Mouse (Mus musculus): Measurements from ENCODE around the gene Olfr1412. TPM values are rescaled to one million over a fixed set of nuclear protein-coding genes. Genes with fewer than 3 reads are reported as not detected.

Gene Olfr1412
- not detected in 2 replicates for polyA plus RNA-seq (2014; fragmentation: Nextera tagmentation; extraction: Ambion mirVana)

DNA sequence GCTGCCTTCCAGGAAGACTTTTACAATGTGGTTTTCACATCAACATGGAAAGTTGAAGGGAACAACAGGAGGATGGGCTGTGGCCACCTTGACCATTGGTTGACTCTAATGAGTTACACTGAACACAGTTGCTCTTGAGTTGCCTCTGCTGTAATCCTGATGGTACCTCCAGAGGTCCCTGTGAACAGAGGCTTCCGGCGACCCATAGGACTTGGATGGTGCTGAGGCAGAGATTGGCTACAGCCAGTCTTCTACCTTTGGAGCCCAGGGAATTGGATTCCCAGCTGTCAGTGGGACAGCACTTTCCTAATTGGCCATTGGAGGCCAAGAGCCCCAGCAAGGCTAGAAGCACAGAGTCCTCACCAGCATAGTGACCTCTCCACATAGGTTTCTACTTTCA is at the start of gene Olfr1412:
Olfr1412 (plus strand) TSS at position 301 of the 400 bp plus-strand sequence.
- Histone ChIP-seq H3K9me3 (replicated peaks; ENCODE audit: control insufficient read depth, low read length) (no peaks in the 10 kb centered on the region), H3K9ac (ENCODE audit: low read depth, low read length) (no peak within 1 kb of the TSS), H3K27me3 (ENCODE audit: control insufficient read depth, insufficient read depth, low read length) (no peaks in the 10 kb centered on the region), H3K4me1 (ENCODE audit: control insufficient read depth, insufficient read depth, low read length) (no peaks in the 10 kb centered on the region), H3K4me2 (no peak within 1 kb of the TSS), H3K36me3 (ENCODE audit: control insufficient read depth, insufficient read depth, low read length) (no peaks in the 10 kb centered on the region), H3K4me3 (ENCODE audit: low read depth, low read length) (no peak within 1 kb of the TSS), H3K27ac (ENCODE audit: low read depth, low read length) (no peak within 1 kb of the TSS)
- no peak for ATAC-seq (replicated peaks; ENCODE audit: insufficient number of reproducible peaks, low FRiP score, low TSS enrichment)
- 72% methylated on average over 2 of the region's 2 CpGs for WGBS (ENCODE audit: insufficient replicate concordance)

GRCm38 (mm10) chr1:92536972-92537371 is 48.6 kb upstream of the Olfr1412 start:
- H3K9ac ChIP-seq (ENCODE audit: low read depth, low read length) = no peak overlapping the region
- H3K27ac ChIP-seq (ENCODE audit: low read depth, low read length) = no peak overlapping the region
- no peaks in the 10 kb centered on the region for H3K36me3 ChIP-seq (ENCODE audit: control insufficient read depth, insufficient read depth, low read length)
- H3K9me3 ChIP-seq (replicated peaks; ENCODE audit: control insufficient read depth, low read length) = no peaks in the 10 kb centered on the region
- WGBS (ENCODE audit: insufficient replicate concordance) = 48% methylated on average over 5 of the region's 5 CpGs
- no peak overlapping the region for H3K4me2 ChIP-seq
- ATAC-seq (replicated peaks; ENCODE audit: insufficient number of reproducible peaks, low FRiP score, low TSS enrichment) = no peak
- no peaks in the 10 kb centered on the region for H3K4me1 ChIP-seq (ENCODE audit: control insufficient read depth, insufficient read depth, low read length)
- H3K27me3 ChIP-seq (ENCODE audit: control insufficient read depth, insufficient read depth, low read length) = no peaks in the 10 kb centered on the region
- H3K4me3 ChIP-seq (ENCODE audit: low read depth, low read length) = no peak overlapping the region

DNA sequence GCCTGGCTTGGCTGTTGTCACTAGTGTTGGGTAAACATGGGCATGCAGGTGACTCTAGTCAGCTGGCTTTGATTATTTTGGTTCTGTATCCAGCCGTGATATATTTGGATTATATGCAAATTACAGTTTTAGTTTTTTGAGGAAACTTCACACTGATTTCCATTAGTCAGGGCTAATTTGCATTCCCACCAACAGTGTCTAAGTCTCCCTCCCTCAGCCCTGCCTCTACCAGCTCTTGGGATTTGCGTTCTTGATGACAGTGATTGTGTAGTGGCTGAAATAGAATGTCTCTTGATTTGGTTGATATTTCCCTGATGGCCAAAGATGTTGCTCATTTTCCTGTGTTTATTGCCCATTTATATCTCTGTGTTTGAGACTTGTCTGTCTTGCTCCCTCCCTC is 46.5 kb upstream of the Olfr1412 start:
- Histone ChIP-seq H3K9ac (ENCODE audit: low read depth, low read length) (no peak overlapping the region), H3K4me2 (no peak overlapping the region), H3K27ac (ENCODE audit: low read depth, low read length) (no peak overlapping the region), H3K27me3 (ENCODE audit: control insufficient read depth, insufficient read depth, low read length) (no peaks in the 10 kb centered on the region), H3K9me3 (replicated peaks; ENCODE audit: control insufficient read depth, low read length) (no peaks in the 10 kb centered on the region), H3K4me1 (ENCODE audit: control insufficient read depth, insufficient read depth, low read length) (no peaks in the 10 kb centered on the region), H3K36me3 (ENCODE audit: control insufficient read depth, insufficient read depth, low read length) (no peaks in the 10 kb centered on the region), H3K4me3 (ENCODE audit: low read depth, low read length) (no peak overlapping the region)
- ATAC-seq (replicated peaks; ENCODE audit: insufficient number of reproducible peaks, low FRiP score, low TSS enrichment) = no peak
- 40% methylated on average over 2 of the region's 2 CpGs for WGBS (ENCODE audit: insufficient replicate concordance)

DNA sequence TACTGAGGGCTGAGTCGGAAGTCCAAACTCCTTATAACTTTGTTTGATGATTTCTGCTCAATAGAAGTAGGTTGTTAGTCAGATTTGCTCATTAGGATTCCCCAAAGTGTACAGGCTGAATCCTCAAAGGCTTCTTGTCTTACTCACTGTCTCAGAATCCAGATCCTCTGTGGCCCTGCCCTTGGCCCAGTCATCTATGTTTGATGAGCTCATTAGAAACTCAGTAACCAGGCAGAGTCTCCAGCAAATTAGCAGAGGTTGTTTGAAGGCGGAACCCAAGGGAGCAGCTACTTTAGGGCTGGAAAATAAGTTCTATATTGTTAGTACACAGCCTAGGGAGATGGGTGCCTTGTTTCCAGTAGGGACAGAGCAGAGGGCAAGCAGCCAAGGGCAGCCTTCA is 39.6 kb upstream of the Olfr1412 start:
- no peak overlapping the region for H3K27ac ChIP-seq (ENCODE audit: low read depth, low read length)
- H3K27me3 ChIP-seq (ENCODE audit: control insufficient read depth, insufficient read depth, low read length) = no peaks in the 10 kb centered on the region
- ATAC-seq (replicated peaks; ENCODE audit: insufficient number of reproducible peaks, low FRiP score, low TSS enrichment) = no peak
- WGBS (ENCODE audit: insufficient replicate concordance) = 69% methylated on average over 2 of the region's 2 CpGs
- H3K4me1 ChIP-seq (ENCODE audit: control insufficient read depth, insufficient read depth, low read length) = no peaks in the 10 kb centered on the region
- H3K9ac ChIP-seq (ENCODE audit: low read depth, low read length) = no peak overlapping the region
- no peaks in the 10 kb centered on the region for H3K9me3 ChIP-seq (replicated peaks; ENCODE audit: control insufficient read depth, low read length)
- no peak overlapping the region for H3K4me2 ChIP-seq
- no peak overlapping the region for H3K4me3 ChIP-seq (ENCODE audit: low read depth, low read length)
- H3K36me3 ChIP-seq (ENCODE audit: control insufficient read depth, insufficient read depth, low read length) = no peaks in the 10 kb centered on the region

GRCm38 (mm10) chr1:92571022-92571421 is 14.6 kb upstream of the Olfr1412 start, which contains the start of gene Olfr1413:
Gene Olfr1413 (plus strand): TSS chr1:92571322.
- WGBS (ENCODE audit: insufficient replicate concordance) = 66% methylated on average over 3 of the region's 3 CpGs
- no peak for ATAC-seq (replicated peaks; ENCODE audit: insufficient number of reproducible peaks, low FRiP score, low TSS enrichment)
- Histone ChIP-seq H3K4me3 (ENCODE audit: low read depth, low read length) (no peak within 1 kb of the TSS), H3K4me1 (ENCODE audit: control insufficient read depth, insufficient read depth, low read length) (no peaks in the 10 kb centered on the region), H3K9me3 (replicated peaks; ENCODE audit: control insufficient read depth, low read length) (no peaks in the 10 kb centered on the region), H3K36me3 (ENCODE audit: control insufficient read depth, insufficient read depth, low read length) (no peaks in the 10 kb centered on the region), H3K27ac (ENCODE audit: low read depth, low read length) (no peak within 1 kb of the TSS), H3K4me2 (no peak within 1 kb of the TSS), H3K27me3 (ENCODE audit: control insufficient read depth, insufficient read depth, low read length) (no peaks in the 10 kb centered on the region), H3K9ac (ENCODE audit: low read depth, low read length) (no peak within 1 kb of the TSS)

DNA sequence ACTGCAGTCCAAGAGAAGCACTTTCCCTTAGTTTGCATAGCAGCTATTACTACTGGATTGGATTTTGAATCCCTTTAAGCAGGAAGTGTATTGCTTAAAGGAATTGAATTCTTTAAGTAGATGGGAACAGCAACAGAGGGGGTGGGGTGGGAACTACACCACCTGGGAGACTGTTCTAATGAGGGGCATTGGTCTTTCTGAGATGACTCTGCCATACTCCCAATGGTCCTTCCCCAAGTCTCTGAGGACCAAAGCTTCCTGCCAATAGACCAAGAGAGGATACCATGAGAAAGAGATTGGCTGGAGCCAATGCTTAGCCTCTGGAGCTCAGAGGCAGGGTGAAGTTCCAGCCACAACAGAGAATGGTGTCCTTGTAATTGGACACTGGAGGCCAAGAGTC is 8.5 kb downstream of the Olfr1412 start, which contains the start of gene Olfr1411:
Olfr1411 (plus strand) TSS at position 301 of the 400 bp plus-strand sequence.
- ATAC-seq (replicated peaks; ENCODE audit: insufficient number of reproducible peaks, low FRiP score, low TSS enrichment) = no peak
- H3K27me3 ChIP-seq (ENCODE audit: control insufficient read depth, insufficient read depth, low read length) = no peaks in the 10 kb centered on the region
- H3K9ac ChIP-seq (ENCODE audit: low read depth, low read length) = no peak within 1 kb of the TSS

DNA sequence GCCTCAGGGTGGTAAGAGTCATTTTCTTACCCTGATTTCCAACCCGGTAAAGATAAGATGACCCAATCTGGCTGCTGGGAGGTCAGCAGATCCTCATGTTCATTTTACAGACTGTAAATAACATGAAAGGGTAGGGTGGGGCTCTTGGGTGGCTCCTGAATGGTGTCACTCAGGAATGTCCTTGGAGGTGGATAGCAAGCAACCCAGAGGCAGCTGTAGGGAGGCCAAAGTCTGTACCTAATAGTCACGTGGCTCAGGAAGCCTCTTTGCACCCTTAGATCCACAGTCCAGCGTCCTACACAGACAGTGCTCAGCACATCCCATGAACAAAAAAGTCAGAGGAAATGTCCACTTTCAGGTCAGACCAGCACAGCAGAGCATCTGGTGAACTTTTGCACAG is 10.4 kb downstream of the Olfr1412 start:
- Histone ChIP-seq H3K27me3 (ENCODE audit: control insufficient read depth, insufficient read depth, low read length) (no peaks in the 10 kb centered on the region), H3K4me1 (ENCODE audit: control insufficient read depth, insufficient read depth, low read length) (no peaks in the 10 kb centered on the region), H3K9ac (ENCODE audit: low read depth, low read length) (no peak overlapping the region), H3K9me3 (replicated peaks; ENCODE audit: control insufficient read depth, low read length) (no peaks in the 10 kb centered on the region), H3K4me2 (no peak overlapping the region), H3K27ac (ENCODE audit: low read depth, low read length) (no peak overlapping the region), H3K4me3 (ENCODE audit: low read depth, low read length) (no peak overlapping the region), H3K36me3 (ENCODE audit: control insufficient read depth, insufficient read depth, low read length) (no peaks in the 10 kb centered on the region)
- 67% methylated on average over 3 of the region's 3 CpGs for WGBS (ENCODE audit: insufficient replicate concordance)
- no peak for ATAC-seq (replicated peaks; ENCODE audit: insufficient number of reproducible peaks, low FRiP score, low TSS enrichment)

More for the DNA sequence above, 8.5 kb downstream of the Olfr1412 start, which contains the start of gene Olfr1411:
- Histone ChIP-seq H3K36me3 (ENCODE audit: control insufficient read depth, insufficient read depth, low read length) (no peaks in the 10 kb centered on the region), H3K4me1 (ENCODE audit: control insufficient read depth, insufficient read depth, low read length) (no peaks in the 10 kb centered on the region), H3K9me3 (replicated peaks; ENCODE audit: control insufficient read depth, low read length) (no peaks in the 10 kb centered on the region), H3K27ac (ENCODE audit: low read depth, low read length) (no peak within 1 kb of the TSS), H3K4me3 (ENCODE audit: low read depth, low read length) (no peak within 1 kb of the TSS), H3K4me2 (no peak within 1 kb of the TSS)

GRCm38 (mm10) chr1:92605482-92605881 is 19.9 kb downstream of the Olfr1412 start, which contains the start of gene Olfr1410:
Gene Olfr1410 (plus strand): TSS chr1:92605782.
- ATAC-seq (replicated peaks; ENCODE audit: insufficient number of reproducible peaks, low FRiP score, low TSS enrichment) = no peak
- H3K27ac ChIP-seq (ENCODE audit: low read depth, low read length) = no peak within 1 kb of the TSS
- H3K9ac ChIP-seq (ENCODE audit: low read depth, low read length) = no peak within 1 kb of the TSS
- no peak within 1 kb of the TSS for H3K4me3 ChIP-seq (ENCODE audit: low read depth, low read length)
- no peaks in the 10 kb centered on the region for H3K9me3 ChIP-seq (replicated peaks; ENCODE audit: control insufficient read depth, low read length)
- H3K36me3 ChIP-seq (ENCODE audit: control insufficient read depth, insufficient read depth, low read length) = no peaks in the 10 kb centered on the region
- H3K4me1 ChIP-seq (ENCODE audit: control insufficient read depth, insufficient read depth, low read length) = no peaks in the 10 kb centered on the region
- WGBS (ENCODE audit: insufficient replicate concordance) = 79% methylated on average over 1 of the region's 1 CpGs
- no peak within 1 kb of the TSS for H3K4me2 ChIP-seq
- peaks cover 2% of the 10 kb centered on the region; the same call in 1 of the 2 replicates for H3K27me3 ChIP-seq (ENCODE audit: control insufficient read depth, insufficient read depth, low read length)

DNA sequence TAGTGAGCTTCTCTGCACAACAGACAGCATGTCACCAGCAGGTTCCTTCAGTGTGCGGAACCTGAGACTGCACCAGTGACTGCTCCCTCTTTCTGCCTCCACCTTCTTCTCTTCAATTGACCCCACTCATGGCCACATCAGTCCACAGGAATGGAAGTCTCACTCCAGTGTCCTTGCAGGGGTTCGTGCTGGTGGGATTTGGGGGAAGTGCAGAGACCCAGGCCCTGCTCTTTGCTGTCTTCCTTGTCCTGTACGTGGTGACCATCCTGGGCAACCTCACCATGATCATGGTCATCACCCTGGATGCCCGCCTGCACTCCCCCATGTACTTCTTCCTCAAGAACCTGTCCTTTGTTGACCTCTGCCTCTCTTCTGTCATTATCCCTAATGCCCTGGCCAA is 22.1 kb downstream of the Olfr1412 start:
- no peak overlapping the region for H3K4me2 ChIP-seq
- WGBS (ENCODE audit: insufficient replicate concordance) = 78% methylated on average over 4 of the region's 4 CpGs
- no peak overlapping the region for H3K4me3 ChIP-seq (ENCODE audit: low read depth, low read length)
- no peak for ATAC-seq (replicated peaks; ENCODE audit: insufficient number of reproducible peaks, low FRiP score, low TSS enrichment)
- H3K4me1 ChIP-seq (ENCODE audit: control insufficient read depth, insufficient read depth, low read length) = no peaks in the 10 kb centered on the region
- no peak overlapping the region for H3K27ac ChIP-seq (ENCODE audit: low read depth, low read length)
- H3K9me3 ChIP-seq (replicated peaks; ENCODE audit: control insufficient read depth, low read length) = no peaks in the 10 kb centered on the region
- H3K36me3 ChIP-seq (ENCODE audit: control insufficient read depth, insufficient read depth, low read length) = no peaks in the 10 kb centered on the region
- H3K27me3 ChIP-seq (ENCODE audit: control insufficient read depth, insufficient read depth, low read length) = peaks cover 5% of the 10 kb centered on the region
- no peak overlapping the region for H3K9ac ChIP-seq (ENCODE audit: low read depth, low read length)

Measured in heart, embryonic 11.5 days (tissue).